Mouse (Mus musculus) left cerebral cortex, postnatal 10 days (tissue): ENCODE data around the gene Taok2. TPM values are rescaled to one million over a fixed set of nuclear protein-coding genes. Genes with fewer than 3 reads are reported as not detected.

Experiments used
- DNase-seq, 2 experiments: peaks; one replicate each; pipeline ENCODE4 v3.0.0; 2021 to 2022; ENCODE audit warnings: low spot score in 2 of 2, mixed read lengths in 1 of 2; ENCODE audit errors: extremely low spot score in 1 of 2
- intact Hi-C: fragments of 180-260 bp; cut with DNase I; formaldehyde crosslinking; loops from one replicate; pipeline ENCODE4 v1.15.1; 2025
- total RNA-seq, 2 experiments: library from RNA; stranded (reverse); gene quantifications; 2 replicates each; pipeline ENCODE4 v1.2.3; 2021

Gene Taok2
- total RNA-seq, 2 experiments from 2014 or later = 161 to 168 TPM

DNA sequence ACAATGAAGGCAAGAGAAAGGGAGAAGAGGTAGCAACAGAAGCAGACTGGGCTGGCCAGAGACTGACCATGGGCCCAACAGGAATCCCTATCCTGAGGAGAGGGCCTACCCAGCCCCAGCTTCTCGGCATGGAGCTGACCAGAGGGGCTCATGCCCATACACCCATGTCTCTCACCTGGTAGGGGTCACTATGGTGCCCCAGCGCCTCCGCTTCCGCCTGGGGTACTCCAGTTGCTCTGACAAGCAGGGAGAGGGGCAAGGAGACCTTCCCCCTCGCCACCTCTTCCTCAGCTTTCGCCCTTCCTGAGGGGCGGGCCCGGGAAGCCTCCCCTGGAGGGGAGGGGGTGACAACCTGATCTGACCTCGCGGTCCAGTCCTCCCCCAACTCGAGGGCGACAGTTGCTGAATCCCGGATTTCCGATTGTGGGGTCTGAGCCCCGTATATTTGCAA lies 747 bp downstream of the Taok2 start:
- intact Hi-C loops = no loop called here
- no peak for DNase-seq

DNA sequence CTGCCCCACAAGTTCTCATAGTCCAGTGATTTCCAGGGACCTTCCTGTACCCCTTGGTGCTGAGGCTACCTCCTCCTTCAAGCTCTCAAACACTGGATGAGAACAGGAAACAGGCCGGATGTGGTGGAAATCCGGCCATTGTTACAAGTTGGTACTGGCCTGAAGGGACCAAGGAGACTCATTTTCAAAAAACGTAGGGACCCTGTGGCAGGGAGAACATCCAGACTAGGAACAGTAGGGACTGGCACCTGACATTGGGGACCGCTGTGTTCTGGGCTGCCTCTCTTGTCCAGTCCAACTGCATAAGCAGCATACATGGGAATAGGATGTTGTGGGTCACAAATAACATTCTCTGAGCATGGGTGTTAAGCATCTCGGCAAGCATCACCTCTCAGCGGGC lies 3.5 kb downstream of the Taok2 start:
- intact Hi-C loops = no loop called here

GRCm38 (mm10) chr7:126877239-126877638 lies 7.3 kb downstream of the Taok2 start:
- intact Hi-C loops = loop anchor here (5.0 kb wide), 1 partner anchor 85 kb away; no protein-coding TSS in a partner anchor
- DNase-seq = no peak

More for the DNA sequence above, 3.5 kb downstream of the Taok2 start:
- DNase-seq = no peak

DNA sequence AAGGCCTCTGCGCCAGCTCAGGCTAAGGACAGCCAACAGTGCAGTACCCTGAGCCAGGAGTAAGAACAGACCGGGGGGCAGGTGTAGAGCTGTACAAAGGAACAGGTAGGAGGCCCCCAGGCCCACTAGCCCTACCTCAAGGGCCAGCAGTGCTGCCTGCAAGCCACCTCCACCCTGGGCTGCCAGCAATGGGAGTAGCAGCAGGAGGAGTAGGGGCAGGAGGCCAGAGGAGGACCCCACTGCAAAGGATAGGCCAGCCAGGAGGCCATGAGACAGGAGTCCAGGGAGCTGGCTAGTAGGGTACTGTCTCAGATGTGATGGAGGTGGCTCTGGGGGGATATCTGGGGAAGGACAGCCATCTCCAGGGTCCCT lies 14.0 kb downstream of the Taok2 start:
- intact Hi-C loops = no loop called here
- DNase-seq = peak in 1 of 2 experiments; percentile 16

DNA sequence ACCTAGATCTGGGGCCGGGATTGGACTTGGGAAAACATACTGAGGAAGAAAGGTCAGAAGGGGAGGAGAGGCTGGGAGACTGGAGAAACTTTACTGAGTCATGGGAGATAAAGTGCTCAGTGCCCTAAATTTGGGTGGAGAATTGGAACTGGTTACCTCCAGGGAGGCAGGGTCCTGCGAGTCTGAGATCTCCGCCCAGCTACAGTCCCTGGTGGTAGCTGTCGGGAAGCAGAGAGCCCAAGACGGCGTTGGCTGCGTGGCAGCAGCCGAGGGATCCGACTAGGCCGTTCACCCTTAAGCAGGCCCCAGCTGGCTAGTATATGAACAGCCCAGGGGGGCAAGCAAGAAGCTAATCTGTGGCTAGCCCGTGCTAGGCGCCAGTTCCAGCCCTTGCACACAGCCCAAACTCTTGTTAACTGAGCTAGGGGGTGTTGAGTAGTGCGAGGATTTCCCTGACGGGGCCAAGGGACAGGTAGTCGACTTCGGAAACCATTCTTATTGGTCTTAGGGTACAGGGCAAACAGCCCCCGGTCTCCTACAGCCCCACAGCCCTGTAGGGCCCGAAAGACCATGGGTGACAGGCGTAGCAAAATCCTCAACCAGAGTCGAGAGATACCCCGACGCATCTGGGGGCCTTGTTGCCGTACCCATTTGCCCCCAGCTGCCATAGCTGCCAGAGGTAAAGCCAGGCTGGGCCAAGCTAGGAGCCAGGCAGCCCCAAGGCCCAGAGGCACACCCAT lies 14.6 kb downstream of the Taok2 start:
- intact Hi-C loops = no loop called here

GRCm38 (mm10) chr7:126868003-126868402 lies 16.5 kb downstream of the Taok2 start:
- intact Hi-C loops = no loop called here
- DNase-seq = no peak

More for the DNA sequence above, 14.6 kb downstream of the Taok2 start:
- DNase-seq = no peak

DNA sequence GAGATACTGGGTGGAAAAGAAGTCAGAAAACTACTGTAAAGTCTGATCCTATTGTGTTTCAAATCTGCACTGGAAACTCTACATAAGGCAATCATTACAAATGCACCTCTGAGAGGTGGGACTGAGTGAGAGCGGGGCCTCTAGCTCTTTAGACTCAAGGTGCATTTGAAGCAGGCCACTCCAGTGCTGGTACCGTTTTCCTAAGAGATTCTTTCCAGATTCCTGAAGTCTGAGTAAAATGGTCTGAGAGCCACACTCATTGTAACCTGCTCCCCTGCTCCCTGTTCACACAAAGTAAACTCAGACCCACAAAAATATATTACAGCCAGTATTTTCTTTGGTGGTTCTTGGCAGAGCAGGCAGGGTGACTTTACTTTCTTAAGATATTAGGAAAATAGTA lies 17.0 kb downstream of the Taok2 start:
- intact Hi-C loops = no loop called here
- no peak for DNase-seq

DNA sequence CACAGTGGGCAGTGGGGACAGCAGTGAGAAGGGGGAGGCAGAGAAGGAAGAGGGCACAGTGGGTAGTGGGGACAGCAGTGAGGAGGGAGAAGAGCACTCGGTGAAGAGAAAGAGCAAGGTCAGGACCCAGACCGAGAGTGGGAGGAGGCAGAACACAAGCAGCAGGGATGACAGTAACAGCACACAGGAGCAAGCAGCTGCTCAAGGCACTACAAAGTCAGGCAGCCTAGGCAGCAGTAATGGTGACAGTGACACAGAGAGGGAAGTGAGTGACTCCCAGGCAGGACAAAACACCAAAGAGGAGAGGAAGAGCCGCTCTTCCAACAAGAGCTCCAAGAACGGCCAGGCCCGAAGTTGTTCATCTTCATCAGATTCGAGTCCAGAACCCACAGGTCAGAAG lies 20.7 kb downstream of the Taok2 start:
- intact Hi-C loops = no loop called here
- DNase-seq = no peak

DNA sequence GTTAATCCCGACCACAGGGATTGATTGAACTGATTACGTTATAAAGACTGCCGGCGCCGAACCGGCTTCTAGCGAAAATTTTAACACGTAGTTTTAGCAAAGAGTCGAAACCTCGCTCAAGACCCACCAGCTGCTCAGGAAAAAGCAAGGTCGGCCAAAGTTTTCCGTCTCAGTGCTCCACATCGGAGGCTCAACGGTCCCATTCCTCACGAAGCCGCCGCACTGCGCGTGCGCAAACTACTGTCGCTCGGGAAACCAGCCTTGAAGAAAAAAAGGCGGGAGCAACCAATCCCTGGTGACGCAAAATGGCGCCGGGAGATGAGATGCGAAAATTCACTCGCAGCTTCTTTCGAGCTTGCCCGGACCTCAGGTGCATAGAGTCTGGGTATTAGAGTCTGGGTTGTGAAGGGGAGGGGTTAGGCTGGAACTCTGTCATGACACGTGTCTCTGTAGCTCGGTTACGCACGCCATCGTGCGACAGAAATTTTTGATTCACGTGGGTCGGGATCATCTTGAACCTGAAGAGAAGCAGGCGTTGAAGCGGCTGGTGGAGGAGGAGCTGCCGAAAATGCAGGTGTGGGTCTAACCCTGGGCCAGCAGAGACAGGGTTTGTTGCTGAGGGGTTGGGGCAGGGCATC lies 22.2 kb downstream of the Taok2 start, which contains the start of gene Ino80e:
Gene Ino80e (minus strand): TSS at position 231 of the 638 bp plus-strand sequence.
- intact Hi-C loops = no loop called here
- DNase-seq = peak; percentile 94 to 96

GRCm38 (mm10) chr7:126861429-126862130 lies 22.9 kb downstream of the Taok2 start, which contains the start of gene Hirip3:
Gene Hirip3, plus strand, starts transcription at chr7:126861972.
- intact Hi-C loops = loop anchor here (2.0 kb wide), 1 partner anchor 39 kb away; no protein-coding TSS in a partner anchor

GRCm38 (mm10) chr7:126860987-126861386 lies 23.5 kb downstream of the Taok2 start:
- intact Hi-C loops = loop anchor here (2.0 kb wide), 1 partner anchor 38 kb away; no protein-coding TSS in a partner anchor
- DNase-seq = no peak

More at GRCm38 (mm10) chr7:126861429-126862130, 22.9 kb downstream of the Taok2 start, which contains the start of gene Hirip3:
- peak; percentile 93 to 96 for DNase-seq

GRCm38 (mm10) chr7:126856741-126857420 lies 27.6 kb downstream of the Taok2 start:
- peak in 1 of 2 experiments; percentile 24 for DNase-seq
- intact Hi-C loops = no loop called here

DNA sequence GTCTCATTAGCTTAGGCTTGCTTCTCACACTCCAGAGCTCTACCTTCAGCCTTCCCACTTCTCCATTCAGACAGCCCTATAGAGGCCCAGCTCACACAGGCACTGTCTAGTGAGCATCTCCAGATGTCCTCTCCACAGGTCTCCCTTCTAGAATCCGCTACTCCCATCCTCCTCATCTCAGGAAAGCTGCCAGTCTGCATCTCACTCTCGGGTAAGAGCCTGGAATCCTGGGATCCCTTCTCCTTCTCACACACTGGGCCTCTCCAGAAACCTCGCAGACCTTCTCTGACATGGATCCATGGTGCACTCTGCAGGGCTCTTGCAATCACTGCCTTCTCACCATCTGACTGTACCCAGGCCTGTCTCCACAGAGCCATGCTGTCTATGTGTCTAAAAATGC lies 28.9 kb downstream of the Taok2 start:
- peak in 1 of 2 experiments; percentile 17 for DNase-seq
- intact Hi-C loops = no loop called here

DNA sequence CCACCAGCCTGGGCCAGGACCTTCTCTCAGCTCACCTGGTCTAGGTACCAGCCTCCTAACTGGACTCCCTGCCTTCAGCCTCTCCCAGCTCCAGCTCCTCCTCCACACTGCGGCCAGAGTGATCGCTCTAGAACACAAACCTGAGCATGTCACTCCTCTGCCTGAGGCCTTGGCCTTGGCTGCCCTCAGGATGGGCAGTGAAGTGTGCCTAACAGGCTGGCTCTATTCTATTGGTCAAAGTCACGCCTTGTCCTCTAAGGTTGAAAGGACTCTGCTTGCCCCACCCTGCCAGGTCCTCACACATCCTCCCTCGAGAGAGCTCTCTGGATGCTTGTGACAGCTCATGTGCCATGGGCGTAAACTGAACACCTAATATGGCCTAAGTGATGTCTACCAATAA lies 31.0 kb downstream of the Taok2 start:
- intact Hi-C loops = no loop called here

GRCm38 (mm10) chr7:126851192-126851591 lies 33.3 kb downstream of the Taok2 start:
- DNase-seq = no peak
- intact Hi-C loops = no loop called here

More for the DNA sequence above, 31.0 kb downstream of the Taok2 start:
- DNase-seq = peak in 1 of 2 experiments; percentile 16

DNA sequence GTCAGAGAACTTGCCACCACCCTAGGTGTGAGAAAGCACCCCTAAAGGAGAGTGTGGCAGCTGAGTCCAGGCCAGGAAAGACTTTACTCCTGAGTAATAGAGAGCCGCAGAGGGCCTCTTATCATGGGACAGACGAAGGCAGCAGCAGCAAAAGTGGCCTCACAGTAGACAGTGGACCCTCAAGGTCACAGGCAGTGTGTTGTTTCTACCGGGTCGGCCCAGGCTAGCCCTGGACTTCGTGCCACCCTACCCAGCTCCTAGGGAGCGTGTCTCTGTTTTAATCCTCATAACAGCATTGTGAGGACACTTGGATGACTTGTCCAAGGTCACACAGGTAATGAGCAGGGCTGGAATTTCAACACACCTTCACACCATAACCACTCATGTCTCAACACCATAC lies 34.3 kb downstream of the Taok2 start:
- intact Hi-C loops = no loop called here
- DNase-seq = no peak

DNA sequence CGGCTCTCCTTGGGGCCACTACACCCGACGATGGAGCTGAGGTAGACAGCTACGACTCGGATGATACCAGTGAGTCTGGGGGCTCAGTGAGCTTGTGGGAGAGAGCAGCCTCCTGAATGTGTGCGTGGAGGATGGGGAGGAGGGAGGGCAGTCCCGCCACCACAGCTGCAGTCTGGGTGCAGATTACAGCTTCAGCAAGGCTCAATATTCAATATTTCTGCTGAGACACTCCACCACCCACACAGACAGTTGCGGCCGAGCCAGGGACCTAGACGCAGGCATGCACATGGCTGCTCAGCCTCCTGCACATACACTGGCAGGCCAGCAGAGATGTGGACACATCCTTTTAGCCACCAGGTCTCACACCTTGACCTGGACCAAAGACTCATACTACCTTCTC lies 35.7 kb downstream of the Taok2 start:
- intact Hi-C loops = no loop called here
- DNase-seq = peak in 1 of 2 experiments; percentile 49
